Mouse (Mus musculus) heart, embryonic 10.5 days (tissue): Measurements from ENCODE around the gene Rfx4. TPM values are rescaled to one million over a fixed set of nuclear protein-coding genes. Genes with fewer than 3 reads are reported as not detected.

Experiments
- DNase-seq: peaks from one replicate; pipeline ENCODE4 v3.0.0-alpha.2; 2017; ENCODE audit warnings: low spot score
- H3K27ac ChIP-seq: fragments of 300-500 bp; sonication (generic); 2 replicates; pipeline ENCODE4 v1.5.1; 2016; ENCODE audit warnings: mild to moderate bottlenecking
- H3K27me3 ChIP-seq: fragments of 300-500 bp; sonication (generic); 2 replicates; pipeline ENCODE4 v1.6.1; 2016; ENCODE audit warnings: mild to moderate bottlenecking; ENCODE audit not compliant: poor library complexity, insufficient read depth, severe bottlenecking
- H3K36me3 ChIP-seq: fragments of 300-500 bp; sonication (generic); 2 replicates; pipeline ENCODE4 v1.6.1; 2016; ENCODE audit warnings: mild to moderate bottlenecking, moderate library complexity
- H3K4me1 ChIP-seq: fragments of 300-500 bp; sonication (generic); 2 replicates; pipeline ENCODE4 v1.6.1; 2016; ENCODE audit warnings: mild to moderate bottlenecking
- H3K4me3 ChIP-seq: fragments of 300-500 bp; sonication (generic); 2 replicates; pipeline ENCODE4 v1.5.1; 2016; ENCODE audit warnings: mild to moderate bottlenecking, moderate library complexity
- H3K9me3 ChIP-seq: fragments of 300-500 bp; sonication (generic); 2 replicates; pipeline ENCODE4 v1.6.1; 2016; ENCODE audit warnings: mild to moderate bottlenecking, moderate library complexity
- WGBS: fragments of 180-500 bp; shearing (Covaris S2); methylation state at CpG from one replicate; pipeline ENCODE4 v1.1.7; 2016; 5-methylcytosine and 5-hydroxymethylcytosine counted together
- polyA plus RNA-seq: library from polyadenylated mRNA; unstranded; fragments of >200 nt; fragmentation: Nextera tagmentation; extraction: Ambion mirVana; gene quantifications from 2 replicates; pipeline ENCODE4 v1.2.1, GENCODE M21; 2016

Gene Rfx4
- polyA plus RNA-seq, 1 experiment from 2014 or later = 0.36 TPM

DNA sequence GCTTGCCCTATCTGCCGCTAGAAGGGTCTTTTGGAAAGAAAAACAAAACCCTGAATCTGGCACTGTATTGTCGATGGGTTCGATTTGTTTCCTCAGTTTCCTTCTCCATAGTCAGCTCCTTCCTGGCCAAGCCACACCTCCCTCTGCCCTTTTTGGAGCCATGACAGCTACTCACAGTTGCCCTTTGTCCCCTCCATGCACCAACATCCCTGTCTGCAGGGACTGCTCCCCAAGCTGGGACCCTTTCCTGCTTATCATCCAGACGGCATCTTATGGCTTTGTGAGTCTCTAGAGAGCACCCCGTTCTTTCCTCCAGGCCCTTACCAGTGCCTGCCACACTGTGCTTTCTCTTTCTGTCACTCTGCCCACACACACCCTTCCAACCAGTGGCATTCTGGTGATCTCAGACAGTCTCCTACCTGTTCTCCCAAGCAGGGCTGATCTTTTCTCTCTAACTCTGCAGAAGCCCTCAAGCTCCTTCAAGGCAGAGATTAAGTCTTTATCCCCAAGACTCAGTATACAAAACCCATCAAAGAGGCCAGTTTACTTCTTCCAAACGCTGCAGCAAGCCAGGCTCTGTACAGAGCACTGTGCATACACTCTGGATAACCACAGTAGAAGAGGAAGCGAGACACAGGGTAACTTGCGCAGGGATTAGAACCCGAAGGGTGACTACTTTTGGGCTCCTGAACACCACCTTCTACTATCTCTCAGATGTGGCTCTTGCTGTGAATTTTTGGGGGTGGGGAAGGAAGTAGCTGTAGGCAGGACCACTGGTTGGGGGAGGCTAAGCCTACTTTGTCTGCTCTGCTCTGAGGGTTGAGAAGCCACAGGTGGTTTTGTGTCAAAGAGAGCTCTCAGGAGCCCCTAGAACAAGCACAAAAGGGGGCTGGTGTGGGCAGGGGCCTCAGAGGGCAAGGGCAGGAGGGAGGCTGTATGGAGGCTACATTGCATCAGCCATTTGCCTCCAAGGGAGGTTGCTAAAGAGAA lies 141.4 kb downstream of the Rfx4 start:
- Histone ChIP-seq H3K4me1 (peaks cover 40% of the 10 kb centered on the region), H3K27ac (no peak overlapping the region; the same call in 1 of the 2 replicates), H3K27me3 (0 out of 2 replicates have a peak, but pooled peaks cover 3% of the 10 kb centered on the region)

DNA sequence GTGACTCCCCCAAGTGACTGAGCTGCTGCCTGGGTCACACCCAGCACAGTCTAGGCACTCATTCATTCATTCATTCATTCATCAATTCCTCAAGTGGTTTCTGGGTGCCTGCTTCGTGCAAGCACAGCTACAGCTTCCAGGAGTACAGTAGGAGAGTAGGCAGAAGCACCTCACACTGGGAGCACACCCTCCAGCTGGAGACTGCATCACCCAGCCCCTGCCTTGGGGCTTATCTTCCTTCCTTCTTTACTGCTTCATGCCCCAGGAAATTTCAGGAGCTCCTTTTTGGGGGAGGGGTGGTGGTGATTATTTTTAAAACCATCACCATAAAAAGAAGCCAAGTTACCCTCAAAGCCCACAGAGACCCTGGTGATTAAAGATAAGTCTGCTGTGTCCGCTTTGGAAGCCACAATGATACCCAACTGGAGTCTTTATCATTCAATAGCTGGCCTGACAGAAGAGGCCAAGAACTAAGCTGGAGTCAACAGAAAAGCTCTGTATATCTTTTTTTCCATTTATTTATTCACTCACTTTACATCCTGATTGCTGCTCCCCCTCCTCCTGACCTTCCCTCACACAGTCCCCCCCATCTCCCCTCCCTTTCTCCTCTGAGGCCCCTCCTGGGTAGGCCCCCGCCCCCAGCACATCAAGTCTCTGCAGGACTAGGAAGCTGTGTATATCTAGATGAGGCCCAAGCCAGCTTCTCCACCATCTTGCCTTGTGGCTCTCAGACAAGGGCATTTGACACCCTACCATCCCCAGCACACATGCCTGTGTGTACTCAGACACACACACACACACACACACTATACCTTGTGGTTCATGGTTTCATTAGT lies 142.5 kb downstream of the Rfx4 start:
- Histone ChIP-seq H3K9me3 (no peaks in the 10 kb centered on the region), H3K27ac (no peak overlapping the region), H3K4me1 (peaks cover 49% of the 10 kb centered on the region), H3K36me3 (no peaks in the 10 kb centered on the region), H3K4me3 (no peak overlapping the region), H3K27me3 (0 out of 2 replicates have a peak, but pooled peaks cover 3% of the 10 kb centered on the region)
- peak; percentile 70 for DNase-seq
- 58% methylated on average over 3 of the region's 3 CpGs for WGBS

More for the DNA sequence above, 141.4 kb downstream of the Rfx4 start:
- Histone ChIP-seq H3K4me3 (no peak overlapping the region), H3K9me3 (no peaks in the 10 kb centered on the region), H3K36me3 (no peaks in the 10 kb centered on the region)
- peak; percentile 71 for DNase-seq
- WGBS = 51% methylated on average over 9 of the region's 9 CpGs

DNA sequence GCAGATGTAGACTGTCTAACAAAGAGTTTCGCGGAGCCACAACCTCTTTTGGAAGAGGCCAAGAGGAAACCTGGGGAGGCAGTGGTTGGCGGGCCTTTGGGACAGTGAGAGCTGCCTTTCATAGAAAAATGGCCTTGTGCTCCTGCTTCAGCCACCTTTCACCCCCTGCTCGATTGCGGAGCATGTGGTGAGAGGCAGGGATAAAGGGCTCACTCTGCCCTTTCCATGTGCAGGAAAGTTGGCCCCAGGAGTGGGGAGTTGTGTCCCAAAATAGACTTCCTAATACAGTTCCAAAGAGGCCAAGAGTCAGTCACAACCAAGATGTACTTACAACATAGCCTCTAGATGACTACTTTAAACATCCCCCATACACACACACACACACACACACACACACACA lies 145.8 kb downstream of the Rfx4 start:
- peak; percentile 70 for DNase-seq
- H3K27ac ChIP-seq = 0 out of 2 replicates have a peak overlapping the region, but pooled peaks have one; percentile 23
- no peaks in the 10 kb centered on the region for H3K36me3 ChIP-seq
- no peaks in the 10 kb centered on the region for H3K9me3 ChIP-seq
- H3K27me3 ChIP-seq = no peaks in the 10 kb centered on the region
- H3K4me1 ChIP-seq = peaks cover 57% of the 10 kb centered on the region
- no peak overlapping the region for H3K4me3 ChIP-seq
- WGBS = 73% methylated on average over 5 of the region's 5 CpGs

DNA sequence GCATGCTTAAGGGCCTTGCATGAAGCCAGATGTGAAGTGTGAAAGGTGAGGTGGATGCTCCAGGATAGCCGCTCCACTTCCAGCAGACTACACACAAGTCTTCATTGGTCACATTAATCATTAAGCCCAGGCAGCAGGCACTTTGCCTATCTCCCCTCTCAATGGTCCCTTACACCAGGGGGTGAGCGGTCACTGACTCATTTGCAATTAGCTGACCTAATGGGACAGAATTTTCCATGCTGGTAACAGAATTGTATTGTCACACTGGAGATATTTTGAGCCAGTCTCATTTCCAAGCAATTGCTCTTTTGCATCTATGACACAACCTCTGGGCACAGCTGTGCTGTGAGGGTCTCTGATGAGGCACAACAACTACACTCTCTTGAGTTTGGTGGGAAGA lies 146.4 kb downstream of the Rfx4 start:
- 56% methylated on average over 2 of the region's 2 CpGs for WGBS
- Histone ChIP-seq H3K27me3 (no peaks in the 10 kb centered on the region), H3K4me1 (peaks cover 53% of the 10 kb centered on the region), H3K27ac (no peak overlapping the region), H3K36me3 (no peaks in the 10 kb centered on the region), H3K4me3 (no peak overlapping the region), H3K9me3 (no peaks in the 10 kb centered on the region)
- DNase-seq = peak; percentile 72

DNA sequence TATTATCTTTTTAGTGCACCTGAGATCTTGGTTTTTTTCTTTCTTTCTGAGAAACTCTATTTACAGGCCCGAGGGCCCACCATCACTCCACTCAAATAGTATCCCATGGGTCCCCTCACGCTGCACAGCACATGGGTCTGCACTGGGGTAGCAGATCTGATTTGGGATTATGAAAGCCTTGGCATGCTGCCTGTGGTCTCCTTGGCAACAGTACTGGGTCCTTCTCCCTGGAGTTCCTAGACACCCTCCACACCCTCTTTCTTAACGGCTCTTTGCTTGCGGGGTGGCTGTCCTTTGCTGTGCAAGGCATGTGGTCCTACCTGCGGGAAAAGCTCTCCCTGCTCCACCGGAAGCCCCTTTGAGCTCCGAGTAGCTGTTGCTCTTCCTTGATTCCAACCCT lies 147.4 kb downstream of the Rfx4 start:
- no peak for DNase-seq
- Histone ChIP-seq H3K9me3 (no peaks in the 10 kb centered on the region), H3K4me1 (peaks cover 42% of the 10 kb centered on the region), H3K27ac (peak overlapping the region; percentile 78), H3K4me3 (peak overlapping the region; percentile 23), H3K36me3 (no peaks in the 10 kb centered on the region), H3K27me3 (no peaks in the 10 kb centered on the region)
- 54% methylated on average over 7 of the region's 7 CpGs for WGBS

DNA sequence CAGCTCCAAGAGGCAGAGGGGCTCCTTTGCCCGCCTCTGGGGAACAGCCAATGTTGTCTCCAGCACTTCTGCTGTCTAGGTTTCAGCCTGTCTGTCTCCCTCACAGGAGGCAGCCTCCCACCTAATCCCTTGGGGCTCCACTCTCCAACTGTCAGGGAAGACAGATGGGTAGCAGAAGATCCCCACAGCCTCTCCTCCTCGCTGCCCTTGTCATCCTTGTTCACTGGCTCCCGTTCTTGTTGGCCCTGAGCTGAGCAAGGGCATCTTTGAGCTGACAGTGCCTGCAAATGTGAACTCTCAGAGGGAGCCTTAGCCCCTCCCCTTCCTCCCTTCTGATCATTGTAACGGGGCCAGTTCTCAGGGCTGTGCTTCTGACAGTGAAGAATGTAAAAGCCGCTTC lies 147.9 kb downstream of the Rfx4 start:
- 8% methylated on average over 5 of the region's 5 CpGs for WGBS
- peak; percentile 74 for DNase-seq
- no peaks in the 10 kb centered on the region for H3K36me3 ChIP-seq
- no peaks in the 10 kb centered on the region for H3K27me3 ChIP-seq
- H3K9me3 ChIP-seq = no peaks in the 10 kb centered on the region
- H3K27ac ChIP-seq = peak overlapping the region; percentile 78
- peak overlapping the region; percentile 23 for H3K4me3 ChIP-seq
- peaks cover 38% of the 10 kb centered on the region for H3K4me1 ChIP-seq

DNA sequence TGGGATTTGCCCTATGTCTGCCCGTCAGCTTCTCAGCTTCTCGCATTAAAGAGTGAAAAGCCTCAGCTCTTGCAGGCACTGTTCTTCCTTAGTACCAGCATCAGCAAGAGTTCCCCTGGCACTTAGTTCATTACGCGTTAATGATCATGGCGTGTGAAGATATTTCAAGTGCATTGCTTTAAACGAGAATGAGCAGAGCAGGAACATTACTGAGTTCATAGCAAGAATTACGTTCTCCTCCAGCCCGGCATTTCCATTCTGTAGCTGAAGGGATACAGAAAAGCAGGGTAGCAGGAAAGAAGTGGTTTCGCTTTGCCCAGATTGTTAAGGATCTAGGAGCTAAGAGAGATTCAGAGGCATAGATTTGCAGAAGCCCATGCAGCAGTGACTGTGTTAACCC lies 151.0 kb downstream of the Rfx4 start:
- 85% methylated on average over 9 of the region's 9 CpGs for WGBS
- no peak overlapping the region for H3K27ac ChIP-seq
- H3K4me3 ChIP-seq = no peak overlapping the region
- no peak for DNase-seq
- H3K27me3 ChIP-seq = peaks cover 8% of the 10 kb centered on the region; the same call in 1 of the 2 replicates
- H3K9me3 ChIP-seq = no peaks in the 10 kb centered on the region
- peaks cover 26% of the 10 kb centered on the region for H3K4me1 ChIP-seq
- H3K36me3 ChIP-seq = no peaks in the 10 kb centered on the region

DNA sequence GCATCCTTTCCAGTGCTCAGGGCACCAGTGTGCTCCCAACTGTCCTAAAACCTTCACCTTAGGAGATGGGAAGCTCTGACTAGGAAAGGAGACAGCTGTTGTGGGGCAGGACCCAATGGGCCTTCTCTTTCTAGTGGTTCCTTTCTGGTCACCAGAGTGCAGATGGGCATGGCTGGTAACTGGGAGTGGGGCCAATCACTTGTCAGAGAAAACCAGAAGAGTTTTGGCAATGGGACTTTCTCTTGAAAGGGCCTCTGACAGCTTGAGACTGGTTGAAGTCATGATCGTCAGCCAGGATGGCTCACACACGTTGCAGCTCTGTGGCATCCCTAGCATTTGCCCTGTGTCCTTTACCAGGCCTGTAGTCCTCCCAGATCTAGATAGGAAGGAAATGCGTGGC lies 152.1 kb downstream of the Rfx4 start:
- no peak overlapping the region for H3K27ac ChIP-seq
- H3K36me3 ChIP-seq = no peaks in the 10 kb centered on the region
- WGBS = 86% methylated on average over 3 of the region's 3 CpGs
- H3K4me3 ChIP-seq = no peak overlapping the region
- no peaks in the 10 kb centered on the region for H3K9me3 ChIP-seq
- H3K27me3 ChIP-seq = peaks cover 8% of the 10 kb centered on the region; the same call in 1 of the 2 replicates
- DNase-seq = peak; percentile 58
- H3K4me1 ChIP-seq = peaks cover 17% of the 10 kb centered on the region

DNA sequence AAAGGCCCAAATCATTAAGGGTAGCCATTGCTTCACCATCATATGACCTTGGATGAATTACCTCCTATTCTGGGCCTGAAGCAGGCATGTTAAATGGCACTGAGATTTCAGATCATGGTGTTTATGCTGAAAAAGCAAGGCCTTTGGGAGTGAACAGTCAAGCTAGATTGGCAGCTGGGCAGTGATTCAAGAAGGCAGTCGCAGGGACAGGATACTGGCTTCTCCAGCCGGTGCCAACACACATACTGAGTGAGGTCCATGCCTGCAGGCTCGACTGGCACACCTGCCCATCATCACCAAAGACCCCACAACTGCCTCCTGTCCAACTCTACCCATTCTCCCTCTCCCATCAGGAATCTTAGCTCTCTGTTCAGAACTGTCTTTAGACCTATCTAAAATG lies 152.6 kb downstream of the Rfx4 start:
- DNase-seq = peak; percentile 52
- no peak overlapping the region for H3K27ac ChIP-seq
- H3K4me3 ChIP-seq = no peak overlapping the region
- peaks cover 14% of the 10 kb centered on the region for H3K4me1 ChIP-seq
- no peaks in the 10 kb centered on the region for H3K36me3 ChIP-seq
- peaks cover 8% of the 10 kb centered on the region; the same call in 1 of the 2 replicates for H3K27me3 ChIP-seq
- no peaks in the 10 kb centered on the region for H3K9me3 ChIP-seq
- 85% methylated on average over 3 of the region's 3 CpGs for WGBS

DNA sequence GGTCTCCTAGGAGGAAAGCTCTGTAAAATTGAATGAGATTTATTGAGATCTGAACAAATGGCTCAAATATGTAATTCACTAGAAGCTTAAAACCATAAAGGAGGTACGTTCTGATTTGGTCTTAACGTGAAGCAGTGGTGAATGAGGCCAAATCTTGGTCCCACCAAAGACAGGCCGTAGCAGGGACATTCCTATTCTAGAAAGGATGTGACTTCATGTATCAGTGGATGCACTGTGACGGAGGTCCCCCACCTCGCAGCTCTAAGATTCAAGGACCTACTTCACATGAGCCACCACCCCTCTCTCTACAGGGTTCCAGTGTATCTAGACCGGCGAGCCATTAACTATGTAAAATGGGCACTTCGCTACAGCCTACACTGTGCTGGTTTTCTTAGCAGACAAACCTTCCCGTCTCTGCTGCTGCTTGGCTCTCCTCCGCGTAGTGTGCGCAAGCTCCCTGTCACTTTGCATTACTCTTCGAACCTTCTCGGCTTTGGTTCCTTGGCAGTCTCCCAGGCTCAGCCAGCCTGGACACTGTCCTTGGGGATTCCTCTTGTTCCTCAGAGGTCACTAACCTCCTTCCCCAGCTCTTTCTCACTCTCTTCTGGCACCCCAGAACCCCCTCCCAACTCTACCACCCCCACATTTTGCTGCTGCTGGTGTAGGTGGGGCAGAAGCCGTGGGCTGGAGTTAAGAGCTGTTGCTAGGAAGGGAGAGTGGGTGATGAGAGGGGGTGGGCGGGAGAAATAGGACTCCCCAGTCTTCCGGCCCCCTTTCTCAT lies 153.3 kb downstream of the Rfx4 start:
- WGBS = 74% methylated on average over 17 of the region's 17 CpGs
- DNase-seq = peak; percentile 57
- H3K27ac ChIP-seq = no peak overlapping the region

DNA sequence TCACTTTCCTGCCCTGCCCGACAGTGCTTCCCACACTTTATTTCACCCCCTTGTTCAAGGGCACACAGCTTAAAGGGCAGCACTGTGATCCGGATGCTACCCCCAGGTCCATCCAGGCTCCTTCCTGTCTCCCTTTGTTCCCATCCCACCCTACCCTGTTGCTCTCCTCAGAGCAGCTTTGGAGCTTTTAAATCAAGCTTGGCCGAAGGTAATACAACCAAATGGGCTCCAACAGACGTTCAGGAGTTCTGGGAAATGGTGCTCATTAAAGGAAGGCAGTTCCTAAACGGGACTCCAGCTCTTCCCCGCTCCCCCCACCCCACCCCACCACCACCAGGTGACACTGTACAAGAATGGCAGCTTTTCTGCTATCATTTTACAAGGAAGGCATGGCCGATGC lies 154.3 kb downstream of the Rfx4 start:
- H3K36me3 ChIP-seq = no peaks in the 10 kb centered on the region
- no peak overlapping the region for H3K27ac ChIP-seq
- H3K4me1 ChIP-seq = peaks cover 7% of the 10 kb centered on the region; the same call in 1 of the 2 replicates
- H3K9me3 ChIP-seq = no peaks in the 10 kb centered on the region
- no peak overlapping the region for H3K4me3 ChIP-seq
- DNase-seq = peak; percentile 54
- 50% methylated on average over 7 of the region's 7 CpGs for WGBS
- peaks cover 8% of the 10 kb centered on the region; the same call in 1 of the 2 replicates for H3K27me3 ChIP-seq

More for the DNA sequence above, 153.3 kb downstream of the Rfx4 start:
- Histone ChIP-seq H3K27me3 (peaks cover 8% of the 10 kb centered on the region; the same call in 1 of the 2 replicates), H3K36me3 (no peaks in the 10 kb centered on the region), H3K4me1 (peaks cover 7% of the 10 kb centered on the region; the same call in 1 of the 2 replicates), H3K9me3 (no peaks in the 10 kb centered on the region), H3K4me3 (no peak overlapping the region)

DNA sequence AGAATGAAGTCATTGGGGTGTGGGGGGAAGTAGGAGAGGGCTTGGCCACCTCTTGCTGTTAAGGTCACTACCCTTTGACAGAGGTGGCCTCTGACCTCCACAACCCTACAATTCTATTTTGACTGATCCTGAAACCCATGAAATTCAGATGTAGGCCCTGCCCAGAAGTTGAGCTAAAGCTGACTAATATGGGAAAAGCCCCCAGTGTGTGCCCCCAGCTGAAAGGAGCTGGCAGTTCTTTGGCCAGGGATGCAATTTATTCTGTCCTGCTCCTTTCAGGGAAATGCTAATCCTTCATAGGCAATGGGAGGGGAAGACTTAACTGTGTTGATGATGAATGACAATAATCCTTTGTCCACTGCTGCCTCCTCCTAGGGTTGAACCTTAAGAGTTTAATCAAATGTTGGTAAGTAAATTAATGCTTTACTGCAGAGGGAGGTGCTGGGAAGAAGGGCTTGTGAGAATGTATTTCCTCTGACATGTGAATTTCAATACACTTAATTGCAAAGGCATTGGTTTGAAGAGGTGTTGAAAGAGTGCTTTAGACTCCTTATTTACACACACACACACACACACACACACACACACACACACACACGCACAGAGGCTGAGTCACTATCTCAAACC lies 155.0 kb downstream of the Rfx4 start:
- no peak overlapping the region for H3K27ac ChIP-seq
- no peaks in the 10 kb centered on the region for H3K9me3 ChIP-seq
- peaks cover 7% of the 10 kb centered on the region; the same call in 1 of the 2 replicates for H3K4me1 ChIP-seq
- DNase-seq = peak; percentile 38
- no peaks in the 10 kb centered on the region for H3K36me3 ChIP-seq
- H3K4me3 ChIP-seq = no peak overlapping the region
- WGBS = 100% methylated on average over 1 of the region's 1 CpGs
- peaks cover 8% of the 10 kb centered on the region; the same call in 1 of the 2 replicates for H3K27me3 ChIP-seq
